In the genomic region with DNA sequence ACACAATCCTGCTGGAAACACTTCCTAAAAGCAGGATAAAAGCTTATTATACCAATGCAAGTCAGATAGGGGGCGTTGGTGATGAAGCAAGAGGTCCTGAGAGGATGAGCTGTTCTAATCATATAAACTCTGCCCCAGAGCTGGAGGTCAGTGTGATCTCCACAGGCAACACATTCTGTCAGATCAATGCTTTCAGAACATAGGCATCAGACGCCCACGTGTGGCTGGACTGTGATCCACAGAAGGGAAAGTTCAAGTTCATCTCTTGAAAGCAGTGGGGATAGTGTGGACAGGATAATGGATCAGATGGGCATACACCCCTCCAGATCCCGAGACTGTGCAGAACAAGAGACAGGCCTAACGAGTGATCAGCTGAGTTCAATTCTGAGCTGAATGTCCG, we compare ENCODE assay signal across 21 mouse cellular contexts. TPM values are rescaled to one million over a fixed set of nuclear protein-coding genes. Genes with fewer than 3 reads are reported as not detected.
DNase-seq lines count a peak whose midpoint lies in the region; ATAC-seq and TF ChIP-seq lines count a peak whose summit lies in the region.
"Had no signal": no experiment of that assay in that cellular context is flagged by ENCODE, and none has a peak within 500 bp of the region (broad histone marks: within the 10 kb centered on the region; RNA-seq: fewer than 3 reads in every experiment).

No protein-coding gene starts in this region.

- no peak overlapping the region for H3K9ac ChIP-seq in forebrain, embryonic 11.5 days (ENCODE audit: low read length)
- no peak overlapping the region for H3K9ac ChIP-seq in forebrain, embryonic 15.5 days (replicated peaks)
- no peak overlapping the region for H3K9ac ChIP-seq in heart, postnatal 0 days (replicated peaks; ENCODE audit: low read depth, low read length)
- H3K9ac ChIP-seq in midbrain, postnatal 0 days (replicated peaks; ENCODE audit: low read length, poor library complexity, severe bottlenecking): no peak overlapping the region
- no peak overlapping the region for H3K9ac ChIP-seq in midbrain, embryonic 11.5 days (ENCODE audit: low read length)
- H3K9ac ChIP-seq: embryonic facial prominence, embryonic 12.5 days; forebrain, embryonic 13.5 days; hindbrain, embryonic 15.5 days had no signal

- H3K27ac ChIP-seq in forebrain, embryonic 11.5 days (ENCODE audit: low read depth, low read length): no peak overlapping the region
- H3K27ac ChIP-seq in forebrain, embryonic 15.5 days (replicated peaks): no peak overlapping the region
- H3K27ac ChIP-seq in heart, postnatal 0 days (ENCODE audit: low read depth): no peak overlapping the region
- H3K27ac ChIP-seq in layer of hippocampus, adult 2 months: no peak overlapping the region
- no peak overlapping the region for H3K27ac ChIP-seq in midbrain, postnatal 0 days (ENCODE audit: low read depth, low read length)
- H3K27ac ChIP-seq in midbrain, embryonic 11.5 days (ENCODE audit: low read depth, low read length): no peak overlapping the region
- H3K27ac ChIP-seq: embryonic facial prominence, embryonic 12.5 days; forebrain, embryonic 13.5 days; hindbrain, embryonic 10.5 days; hindbrain, embryonic 15.5 days had no signal

- no peak for TF ChIP-seq EP300 in heart, postnatal 0 days (IDR thresholded peaks at IDR 0.05; ENCODE audit: low read depth)

- H3K27me3 ChIP-seq in forebrain, embryonic 11.5 days (ENCODE audit: control insufficient read depth, insufficient read depth, low read length): no peaks in the 10 kb centered on the region
- H3K27me3 ChIP-seq in forebrain, embryonic 15.5 days: no peaks in the 10 kb centered on the region
- H3K27me3 ChIP-seq in heart, postnatal 0 days (ENCODE audit: control insufficient read depth, insufficient read depth, low read length): no peaks in the 10 kb centered on the region
- no peaks in the 10 kb centered on the region for H3K27me3 ChIP-seq in midbrain, postnatal 0 days (ENCODE audit: insufficient read depth, low read length)
- no peaks in the 10 kb centered on the region for H3K27me3 ChIP-seq in midbrain, embryonic 11.5 days (ENCODE audit: control insufficient read depth, insufficient read depth, low read length)
- H3K27me3 ChIP-seq: embryonic facial prominence, embryonic 12.5 days; forebrain, embryonic 13.5 days; hindbrain, embryonic 15.5 days had no signal

- no peaks in the 10 kb centered on the region for H3K36me3 ChIP-seq in forebrain, embryonic 11.5 days (ENCODE audit: control insufficient read depth, insufficient read depth, low read length)
- H3K36me3 ChIP-seq in forebrain, embryonic 15.5 days: no peaks in the 10 kb centered on the region
- H3K36me3 ChIP-seq in heart, postnatal 0 days (replicated peaks; ENCODE audit: control insufficient read depth, insufficient read depth, low read length): no peaks in the 10 kb centered on the region
- H3K36me3 ChIP-seq in midbrain, postnatal 0 days (ENCODE audit: insufficient read depth, low read length): no peaks in the 10 kb centered on the region
- H3K36me3 ChIP-seq in midbrain, embryonic 11.5 days (ENCODE audit: control insufficient read depth, insufficient read depth, low read length): no peaks in the 10 kb centered on the region
- H3K36me3 ChIP-seq: embryonic facial prominence, embryonic 12.5 days; hindbrain, embryonic 10.5 days; hindbrain, embryonic 15.5 days had no signal

- H3K4me1 ChIP-seq in forebrain, embryonic 11.5 days (replicated peaks; ENCODE audit: control insufficient read depth, insufficient read depth, low read length): peaks cover 6% of the 10 kb centered on the region
- peaks cover 9% of the 10 kb centered on the region for H3K4me1 ChIP-seq in forebrain, embryonic 15.5 days
- H3K4me1 ChIP-seq in heart, postnatal 0 days (ENCODE audit: control insufficient read depth, insufficient read depth): peaks cover 17% of the 10 kb centered on the region
- no peaks in the 10 kb centered on the region for H3K4me1 ChIP-seq in midbrain, postnatal 0 days (ENCODE audit: insufficient read depth, low read length)
- H3K4me1 ChIP-seq in midbrain, embryonic 11.5 days (ENCODE audit: control insufficient read depth, insufficient read depth, low read length): peaks cover 7% of the 10 kb centered on the region; the same call in 1 of the 2 replicates

- intact Hi-C loops in heart, postnatal 14 days (cut with DNase I): loop anchor here (10.0 kb wide), 1 partner anchor 153 kb away; no protein-coding TSS in a partner anchor

- no peak overlapping the region for H3K4me3 ChIP-seq in forebrain, embryonic 11.5 days (ENCODE audit: low read depth, low read length)
- no peak overlapping the region for H3K4me3 ChIP-seq in forebrain, embryonic 15.5 days
- H3K4me3 ChIP-seq in heart, postnatal 0 days (ENCODE audit: low read depth, low read length): no peak overlapping the region
- H3K4me3 ChIP-seq in layer of hippocampus, adult 2 months: no peak overlapping the region
- no peak overlapping the region for H3K4me3 ChIP-seq in midbrain, postnatal 0 days (ENCODE audit: low read depth, low read length)
- no peak overlapping the region for H3K4me3 ChIP-seq in midbrain, embryonic 11.5 days (ENCODE audit: low read depth, low read length)
- H3K4me3 ChIP-seq: embryonic facial prominence, embryonic 12.5 days; forebrain, embryonic 13.5 days; hindbrain, embryonic 10.5 days; hindbrain, embryonic 15.5 days had no signal

- H3K4me2 ChIP-seq in forebrain, embryonic 11.5 days (ENCODE audit: low read depth, low read length, severe bottlenecking): no peak overlapping the region
- H3K4me2 ChIP-seq in forebrain, embryonic 15.5 days (replicated peaks): no peak overlapping the region
- no peak overlapping the region for H3K4me2 ChIP-seq in heart, postnatal 0 days (ENCODE audit: low read depth, low read length)
- H3K4me2 ChIP-seq in midbrain, postnatal 0 days (ENCODE audit: low read depth, low read length, poor library complexity, severe bottlenecking): no peak overlapping the region
- no peak overlapping the region for H3K4me2 ChIP-seq in midbrain, embryonic 11.5 days
- H3K4me2 ChIP-seq: embryonic facial prominence, embryonic 12.5 days; forebrain, embryonic 13.5 days; hindbrain, embryonic 15.5 days had no signal

- no peak for ATAC-seq in forebrain, embryonic 11.5 days (replicated peaks; ENCODE audit: low FRiP score)
- ATAC-seq in forebrain, embryonic 15.5 days (replicated peaks): no peak
- ATAC-seq in heart, postnatal 0 days (ENCODE audit: insufficient read depth, low read depth): no peak
- ATAC-seq in midbrain, postnatal 0 days (ENCODE audit: low FRiP score): no peak
- ATAC-seq in midbrain, embryonic 11.5 days (ENCODE audit: low FRiP score): no peak
- ATAC-seq: CD4-positive, CD25-positive, alpha-beta regulatory T cell, adult 4 months; forebrain, embryonic 13.5 days; inflammation-experienced regulatory T-cells, adult 6 months had no signal

- no peaks in the 10 kb centered on the region for H3K9me3 ChIP-seq in forebrain, embryonic 11.5 days (ENCODE audit: control insufficient read depth, low read length)
- no peaks in the 10 kb centered on the region for H3K9me3 ChIP-seq in forebrain, embryonic 15.5 days
- no peaks in the 10 kb centered on the region for H3K9me3 ChIP-seq in heart, postnatal 0 days (replicated peaks; ENCODE audit: control insufficient read depth, low read length)
- no peaks in the 10 kb centered on the region for H3K9me3 ChIP-seq in midbrain, postnatal 0 days (ENCODE audit: low read length)
- H3K9me3 ChIP-seq in midbrain, embryonic 11.5 days (ENCODE audit: control insufficient read depth, low read length): no peaks in the 10 kb centered on the region
- H3K9me3 ChIP-seq: embryonic facial prominence, embryonic 12.5 days; forebrain, embryonic 13.5 days; hindbrain, embryonic 10.5 days; hindbrain, embryonic 15.5 days had no signal

- 0 out of 2 replicates have a peak, but pooled peaks have one; percentile 13 for TF ChIP-seq CTCF in heart, postnatal 0 days (IDR thresholded peaks at IDR 0.05; ENCODE audit: low read depth)
- TF ChIP-seq CTCF in layer of hippocampus, adult 2 months (conservative IDR thresholded peaks at IDR 0.05): peak; percentile 40
- TF ChIP-seq CTCF in midbrain, postnatal 0 days (IDR thresholded peaks at IDR 0.05): peak; percentile 43; the same call in 1 of the 2 replicates

- 76% methylated on average over 6 of the region's 6 CpGs for WGBS in forebrain, embryonic 11.5 days
- 64% methylated on average over 6 of the region's 6 CpGs for WGBS in forebrain, embryonic 15.5 days
- 59% methylated on average over 6 of the region's 6 CpGs for WGBS in heart, postnatal 0 days
- 64% methylated on average over 6 of the region's 6 CpGs for WGBS in midbrain, postnatal 0 days
- 70% methylated on average over 6 of the region's 6 CpGs for WGBS in midbrain, embryonic 11.5 days

- DNase-seq in forebrain, embryonic 11.5 days (ENCODE audit: low spot score): peak; percentile 45
- DNase-seq in heart, postnatal 0 days (ENCODE audit: low spot score): peak; percentile 3
- no peak for DNase-seq in heart, postnatal 14 days
- no peak for DNase-seq in layer of hippocampus, adult 2 months (ENCODE audit: low spot score in 2 of 2)
- no peak for DNase-seq in layer of hippocampus, adult 9-10 months (ENCODE audit: low spot score)
- DNase-seq in midbrain, postnatal 0 days (ENCODE audit: low spot score): no peak
- no peak for DNase-seq in midbrain, embryonic 11.5 days (ENCODE audit: low spot score, missing footprints)
- DNase-seq: adrenal gland, postnatal 10 days; B cell, adult 2 months; cerebellum, adult 11 months; cerebellum, adult 8-10 months; cerebellum, postnatal 14 days; gastrocnemius, postnatal 10 days had no signal

RNA-seq across cellular contexts. Expression of a gene that starts 4.2 kb away (rescaled TPM):
- polyA plus RNA-seq in forebrain, embryonic 11.5 days (2014; fragmentation: Nextera tagmentation; extraction: Ambion mirVana): 2.4 and 4.7 TPM in 2 replicates
- polyA plus RNA-seq in forebrain, embryonic 15.5 days (2015; fragmentation: Nextera tagmentation; extraction: Ambion mirVana): 0.84 and 1.2 TPM in 2 replicates
- 39.5 and 49.7 TPM in 2 replicates for total RNA-seq in heart, postnatal 0 days (2014; rRNA removed; ENCODE audit: low replicate concordance)
- polyA plus RNA-seq in heart, postnatal 0 days (2015; fragmentation: Nextera tagmentation; extraction: Ambion mirVana): 17.8 and 17.9 TPM in 2 replicates
- 10 to 100 TPM; 27.5 to 31.9 TPM for total RNA-seq in heart, postnatal 14 days (2021)
- 1 to 10 TPM; 3.3 to 3.6 TPM for total RNA-seq in layer of hippocampus, adult 2 months (2021)
- 8.0 and 9.6 TPM in 2 replicates for total RNA-seq in midbrain, postnatal 0 days (2014; rRNA removed)
- polyA plus RNA-seq in midbrain, postnatal 0 days (2015; fragmentation: Nextera tagmentation; extraction: Ambion mirVana): 3.6 and 4.2 TPM in 2 replicates
- 9.0 and 11.9 TPM in 2 replicates for polyA plus RNA-seq in midbrain, embryonic 11.5 days (2014; fragmentation: Nextera tagmentation; extraction: Ambion mirVana)
- total RNA-seq: MEL had no signal
- polyA plus RNA-seq: CD4-positive, CD25-positive, alpha-beta regulatory T cell, adult 4 months had no signal

Comparison
In these comparisons a context has a peak if more than half of its experiments do, and no peak if none do; other contexts are left out.
1. DNase-seq: peak in forebrain, embryonic 11.5 days (single experiment) and heart, postnatal 0 days (single experiment); none in heart, postnatal 14 days (0 of 2), layer of hippocampus, adult 2 months (0 of 2), layer of hippocampus, adult 9-10 months (single experiment), midbrain, postnatal 0 days (single experiment) and midbrain, embryonic 11.5 days (single experiment).
2. Peak in every context shown above with its lines, with median percentiles within 50 percentile points of each other: CTCF ChIP-seq.